Mouse (Mus musculus) kidney, postnatal 25 days (tissue): ENCODE measurements around the gene Prr5.
"Not testable (repeated sequence)": the region's sequence is repeated elsewhere in the genome, so short reads cannot be mapped to it uniquely, and the experiment has no call there.

Experiments used
- DNase-seq, 2 experiments: peaks; one replicate each; pipeline ENCODE4 v3.0.0; 2021; ENCODE audit warnings: mixed read lengths in 2 of 2

Gene Prr5

GRCm38 (mm10) chr15:84714730-84715129 is 45.3 kb downstream of the Prr5 start:
- peak; percentile 84 to 94 for DNase-seq

- no peak for DNase-seq
Measured at GRCm38 (mm10) chr15:84715132-84715531, 45.7 kb downstream of the Prr5 start.

- DNase-seq = not testable (repeated sequence)
Measured at GRCm38 (mm10) chr15:84717570-84718270, 48.3 kb downstream of the Prr5 start.

- no peak for DNase-seq
Measured at GRCm38 (mm10) chr15:84718785-84719184, 49.4 kb downstream of the Prr5 start.

GRCm38 (mm10) chr15:84719791-84720190 is 50.4 kb downstream of the Prr5 start, which contains the start of gene Arhgap8:
Gene Arhgap8 (plus strand): TSS chr15:84720052.
- DNase-seq = peak; percentile 67 to 85

GRCm38 (mm10) chr15:84720291-84721204 is 51.1 kb downstream of the Prr5 start:
- DNase-seq = peak in 1 of 2 experiments; percentile 37

- not testable (repeated sequence) for DNase-seq
Measured at GRCm38 (mm10) chr15:84723656-84724055, 54.2 kb downstream of the Prr5 start.

- DNase-seq = peak in 1 of 2 experiments; percentile 69
Measured at GRCm38 (mm10) chr15:84724199-84724598, 54.8 kb downstream of the Prr5 start.

GRCm38 (mm10) chr15:84729685-84730084 is 60.3 kb downstream of the Prr5 start:
- DNase-seq = no peak

GRCm38 (mm10) chr15:84730893-84731292 is 61.5 kb downstream of the Prr5 start:
- no peak for DNase-seq

GRCm38 (mm10) chr15:84731676-84732424 is 62.4 kb downstream of the Prr5 start:
- no peak for DNase-seq

GRCm38 (mm10) chr15:84732425-84732749 is 63.0 kb downstream of the Prr5 start:
- no peak for DNase-seq

- no peak for DNase-seq
Measured at GRCm38 (mm10) chr15:84736346-84736993, 67.0 kb downstream of the Prr5 start.

- no peak for DNase-seq
Measured at GRCm38 (mm10) chr15:84736994-84737346, 67.5 kb downstream of the Prr5 start.

- no peak for DNase-seq
Measured at GRCm38 (mm10) chr15:84738246-84738645, 68.8 kb downstream of the Prr5 start.

- DNase-seq = no peak
Measured at GRCm38 (mm10) chr15:84741573-84741972, 72.2 kb downstream of the Prr5 start.

GRCm38 (mm10) chr15:84743347-84743746 is 73.9 kb downstream of the Prr5 start:
- DNase-seq = no peak

- DNase-seq = no peak
Measured at GRCm38 (mm10) chr15:84744308-84744707, 74.9 kb downstream of the Prr5 start.

GRCm38 (mm10) chr15:84745831-84746230 is 76.4 kb downstream of the Prr5 start:
- DNase-seq = no peak
